Mouse (Mus musculus): Measurements from ENCODE around the gene Lrig1. TPM values are rescaled to one million over a fixed set of nuclear protein-coding genes. Genes with fewer than 3 reads are reported as not detected.
A peak's percentile ranks its signal among the peaks of the same experiment; 100 is the strongest.

Gene Lrig1
- polyA plus RNA-seq, 1 experiment = not detected

DNA sequence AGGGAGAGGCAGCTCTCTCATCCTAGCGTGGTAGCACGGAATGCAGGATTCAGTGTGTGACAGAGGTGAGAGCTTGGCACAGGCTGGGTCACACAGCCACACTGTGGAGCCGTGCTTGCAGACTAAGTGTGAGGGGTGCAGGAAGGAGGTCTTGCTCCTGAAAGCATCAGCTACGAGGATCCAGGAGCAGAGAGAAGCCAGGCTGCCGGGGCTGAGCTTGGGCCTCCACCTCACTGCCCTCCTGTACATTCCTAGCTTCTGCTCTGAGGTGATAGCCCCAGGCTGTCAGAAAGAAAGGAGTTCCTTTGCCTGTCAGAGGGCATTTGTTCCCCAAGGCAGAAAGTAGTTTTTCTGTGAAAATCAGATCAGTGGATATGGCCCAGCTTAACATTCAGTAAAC is 104.8 kb downstream of the Lrig1 start:
- no peak for TF ChIP-seq POLR2A (IDR thresholded peaks at IDR 0.05; ENCODE audit: insufficient read depth, low read depth, low read length)
- TF ChIP-seq CTCF (IDR thresholded peaks at IDR 0.05; ENCODE audit: insufficient read depth, low read depth, low read length) = no peak
- Histone ChIP-seq H3K4me3 (ENCODE audit: insufficient read depth, low read depth, low read length) (no peak overlapping the region), H3K4me1 (ENCODE audit: control insufficient read depth, insufficient read depth, low read length) (peaks cover 23% of the 10 kb centered on the region), H3K27ac (ENCODE audit: insufficient read depth, low read depth, low read length) (no peak overlapping the region)
- WGBS = 87% methylated on average over 5 of the region's 5 CpGs

DNA sequence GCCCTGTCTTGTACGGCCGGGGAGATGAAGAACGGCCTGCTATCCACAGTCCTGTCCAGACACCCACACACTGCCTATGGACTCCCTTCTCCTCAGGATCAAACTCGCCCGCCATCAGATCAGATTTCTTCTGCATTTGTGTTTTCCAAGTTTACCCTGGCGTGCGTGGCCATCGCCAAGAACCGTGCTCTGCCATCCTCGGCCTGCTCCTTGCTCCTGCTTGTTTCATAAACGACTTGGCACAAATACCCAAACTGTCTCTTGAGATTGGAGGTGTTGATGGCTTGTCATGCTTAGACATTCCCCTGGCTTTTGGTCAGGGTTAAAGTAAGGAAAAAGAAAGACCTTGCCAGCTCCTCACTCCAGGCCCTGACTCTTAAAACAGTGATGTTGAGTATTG is 105.2 kb downstream of the Lrig1 start:
- H3K4me1 ChIP-seq (ENCODE audit: control insufficient read depth, insufficient read depth, low read length) = peaks cover 23% of the 10 kb centered on the region
- no peak for TF ChIP-seq POLR2A (IDR thresholded peaks at IDR 0.05; ENCODE audit: insufficient read depth, low read depth, low read length)
- TF ChIP-seq CTCF (IDR thresholded peaks at IDR 0.05; ENCODE audit: insufficient read depth, low read depth, low read length) = no peak
- H3K4me3 ChIP-seq (ENCODE audit: insufficient read depth, low read depth, low read length) = no peak overlapping the region
- H3K27ac ChIP-seq (ENCODE audit: insufficient read depth, low read depth, low read length) = no peak overlapping the region
- WGBS = 90% methylated on average over 11 of the region's 11 CpGs

DNA sequence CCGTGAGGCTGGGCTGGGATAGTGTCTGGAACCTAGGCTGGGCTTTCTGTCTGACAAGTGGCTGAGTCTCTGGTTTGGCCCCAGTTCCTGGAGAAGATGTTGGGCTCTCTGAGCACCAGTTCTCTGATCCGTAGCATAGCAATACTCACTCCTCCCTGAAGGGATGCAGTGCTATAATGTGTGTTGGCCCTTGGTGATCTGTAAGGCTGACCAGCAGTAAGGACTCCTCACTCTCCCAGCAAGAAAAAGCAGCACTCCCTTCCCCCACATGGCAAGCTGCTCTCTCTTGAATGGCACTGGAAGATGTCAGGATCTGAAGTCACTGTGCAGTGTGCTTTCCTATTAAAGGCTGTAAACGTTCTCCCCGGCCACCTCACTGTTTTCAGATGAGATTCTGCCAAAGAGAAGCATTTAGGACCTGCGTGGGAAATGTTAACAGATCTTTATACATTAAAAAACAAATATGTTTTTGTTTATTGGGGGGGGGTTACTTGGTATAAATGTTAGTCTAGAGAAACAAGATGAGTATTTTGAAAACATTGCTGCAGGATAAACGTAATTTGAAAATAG is 105.8 kb downstream of the Lrig1 start:
- TF ChIP-seq POLR2A (IDR thresholded peaks at IDR 0.05; ENCODE audit: insufficient read depth, low read depth, low read length) = no peak
- TF ChIP-seq CTCF (IDR thresholded peaks at IDR 0.05; ENCODE audit: insufficient read depth, low read depth, low read length) = no peak
- H3K4me3 ChIP-seq (ENCODE audit: insufficient read depth, low read depth, low read length) = no peak overlapping the region
- H3K27ac ChIP-seq (ENCODE audit: insufficient read depth, low read depth, low read length) = no peak overlapping the region
- 78% methylated on average over 6 of the region's 6 CpGs for WGBS
- peaks cover 23% of the 10 kb centered on the region for H3K4me1 ChIP-seq (ENCODE audit: control insufficient read depth, insufficient read depth, low read length)

DNA sequence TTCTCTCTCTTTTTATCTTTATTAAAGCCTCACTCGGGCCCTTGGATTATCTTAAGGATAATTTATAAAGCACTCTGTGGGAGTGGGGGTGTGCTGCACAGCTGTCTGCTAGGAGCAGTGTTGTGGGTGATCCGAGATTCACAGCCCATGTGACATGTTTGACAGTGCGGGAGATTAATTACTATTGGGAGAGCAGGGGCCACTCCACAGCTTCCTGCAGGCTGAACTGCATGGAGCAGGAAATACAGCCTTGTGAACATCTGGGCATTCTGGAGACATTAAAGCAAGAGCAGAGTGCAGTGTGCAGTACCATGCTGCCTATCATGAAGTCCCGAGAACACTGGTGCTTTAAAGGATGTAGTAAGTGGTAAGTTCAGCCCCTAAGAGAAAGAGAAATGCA is 107.2 kb downstream of the Lrig1 start:
- WGBS = 18% methylated on average over 4 of the region's 4 CpGs
- no peak overlapping the region for H3K4me3 ChIP-seq (ENCODE audit: insufficient read depth, low read depth, low read length)
- H3K4me1 ChIP-seq (ENCODE audit: control insufficient read depth, insufficient read depth, low read length) = peaks cover 17% of the 10 kb centered on the region
- H3K27ac ChIP-seq (ENCODE audit: insufficient read depth, low read depth, low read length) = no peak overlapping the region
- TF ChIP-seq CTCF (IDR thresholded peaks at IDR 0.05; ENCODE audit: insufficient read depth, low read depth, low read length) = no peak
- TF ChIP-seq POLR2A (IDR thresholded peaks at IDR 0.05; ENCODE audit: insufficient read depth, low read depth, low read length) = no peak

DNA sequence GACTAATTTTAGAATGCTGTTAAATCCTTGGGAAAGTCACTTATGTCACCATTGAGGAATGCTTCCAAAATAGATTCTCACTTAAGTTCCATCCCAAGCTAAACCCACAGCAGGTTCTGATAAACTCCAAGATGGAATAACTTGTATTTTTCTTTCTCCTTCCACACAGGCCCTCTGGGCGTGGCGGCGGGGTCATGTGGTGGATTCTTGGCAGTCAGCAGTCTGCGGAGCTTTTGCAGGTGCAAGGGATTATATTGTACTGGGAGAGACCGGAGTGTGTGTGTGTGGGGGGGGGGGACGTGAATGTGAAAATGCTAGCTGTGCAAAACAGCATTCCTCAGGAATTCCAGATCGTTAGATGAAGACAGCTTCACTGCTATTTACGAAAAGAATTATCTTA is 107.7 kb downstream of the Lrig1 start:
- no peak overlapping the region for H3K4me3 ChIP-seq (ENCODE audit: insufficient read depth, low read depth, low read length)
- H3K27ac ChIP-seq (ENCODE audit: insufficient read depth, low read depth, low read length) = no peak overlapping the region
- no peak for TF ChIP-seq CTCF (IDR thresholded peaks at IDR 0.05; ENCODE audit: insufficient read depth, low read depth, low read length)
- no peak for TF ChIP-seq POLR2A (IDR thresholded peaks at IDR 0.05; ENCODE audit: insufficient read depth, low read depth, low read length)
- peaks cover 15% of the 10 kb centered on the region for H3K4me1 ChIP-seq (ENCODE audit: control insufficient read depth, insufficient read depth, low read length)
- 24% methylated on average over 8 of the region's 8 CpGs for WGBS

DNA sequence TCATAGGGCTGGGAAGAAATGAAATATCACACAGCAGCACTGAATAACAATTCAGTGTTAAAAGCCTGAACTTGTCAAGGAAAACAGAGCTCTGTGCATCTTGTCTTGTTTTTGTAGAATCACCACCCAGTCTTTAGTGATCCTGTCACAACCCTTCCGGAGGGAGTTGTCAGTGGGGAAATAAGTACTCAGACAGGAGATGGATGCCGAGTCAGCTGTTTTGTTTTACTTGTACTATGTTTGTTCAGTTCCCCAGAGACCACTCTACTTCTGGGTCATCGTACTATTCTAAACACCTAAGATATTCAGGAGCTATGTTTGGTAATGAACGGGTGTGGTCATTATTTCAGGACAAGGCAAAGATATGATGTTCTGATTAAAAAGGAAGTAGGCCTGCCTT is 111.6 kb downstream of the Lrig1 start:
- H3K4me1 ChIP-seq (ENCODE audit: control insufficient read depth, insufficient read depth, low read length) = peaks cover 5% of the 10 kb centered on the region; the same call in 1 of the 2 replicates
- TF ChIP-seq POLR2A (IDR thresholded peaks at IDR 0.05; ENCODE audit: insufficient read depth, low read depth, low read length) (no peak), CTCF (IDR thresholded peaks at IDR 0.05; ENCODE audit: insufficient read depth, low read depth, low read length) (no peak)
- H3K4me3 ChIP-seq (ENCODE audit: insufficient read depth, low read depth, low read length) = no peak overlapping the region
- no peak overlapping the region for H3K27ac ChIP-seq (ENCODE audit: insufficient read depth, low read depth, low read length)
- WGBS = 85% methylated on average over 4 of the region's 4 CpGs

DNA sequence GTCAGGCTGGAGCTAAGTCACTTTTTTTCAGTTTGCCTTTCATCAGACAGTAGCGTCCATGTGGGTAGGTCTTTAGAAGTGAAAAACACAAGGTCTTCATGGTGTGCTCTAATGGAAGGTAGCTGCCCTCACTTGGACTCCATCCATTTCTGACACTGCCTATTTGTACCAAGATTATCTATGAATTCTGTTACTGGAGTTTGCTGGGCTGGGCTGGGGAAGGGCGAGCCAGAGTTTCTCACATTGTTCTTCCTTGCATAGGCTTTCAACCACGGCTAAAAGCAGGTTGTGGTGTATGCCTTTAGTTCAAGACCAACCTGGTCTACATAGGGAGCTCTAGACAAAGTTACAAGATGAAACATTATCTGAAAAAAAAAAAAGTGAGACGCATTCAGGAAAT is 115.0 kb downstream of the Lrig1 start:
- peaks cover 2% of the 10 kb centered on the region; the same call in 1 of the 2 replicates for H3K4me1 ChIP-seq (ENCODE audit: control insufficient read depth, insufficient read depth, low read length)
- H3K4me3 ChIP-seq (ENCODE audit: insufficient read depth, low read depth, low read length) = no peak overlapping the region
- no peak overlapping the region for H3K27ac ChIP-seq (ENCODE audit: insufficient read depth, low read depth, low read length)
- TF ChIP-seq CTCF (IDR thresholded peaks at IDR 0.05; ENCODE audit: insufficient read depth, low read depth, low read length) = no peak
- no peak for TF ChIP-seq POLR2A (IDR thresholded peaks at IDR 0.05; ENCODE audit: insufficient read depth, low read depth, low read length)
- WGBS = 91% methylated on average over 4 of the region's 4 CpGs

DNA sequence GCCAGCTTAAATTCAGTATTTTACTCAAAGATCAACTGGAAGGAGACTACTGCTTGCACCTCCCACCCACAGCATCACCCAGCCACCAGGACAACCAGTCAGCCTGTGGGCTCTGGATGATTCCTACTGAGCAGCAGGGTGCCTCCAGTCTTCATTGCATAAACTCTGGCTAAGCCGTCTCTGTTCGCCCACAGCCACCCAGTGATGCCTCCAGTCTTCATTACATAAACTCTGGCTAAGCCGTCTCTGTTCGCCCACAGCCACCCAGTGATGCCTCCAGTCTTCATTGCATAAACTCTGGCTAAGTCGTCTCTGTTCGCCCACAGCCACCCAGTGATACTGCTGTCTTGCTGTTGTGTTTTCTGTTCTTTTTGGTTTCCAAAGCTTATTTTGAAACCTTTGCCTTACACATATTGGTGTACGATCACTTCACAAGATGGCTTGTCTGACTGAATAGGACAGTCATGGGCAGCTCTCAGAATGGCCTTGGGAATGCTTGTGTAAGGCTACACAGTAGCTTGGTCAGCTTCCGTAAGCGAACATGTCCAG is 115.7 kb downstream of the Lrig1 start:
- 52% methylated on average over 9 of the region's 9 CpGs for WGBS
- H3K27ac ChIP-seq (ENCODE audit: insufficient read depth, low read depth, low read length) = peak overlapping the region; percentile 42; the same call in 1 of the 2 replicates
- TF ChIP-seq CTCF (IDR thresholded peaks at IDR 0.05; ENCODE audit: insufficient read depth, low read depth, low read length) = no peak
- TF ChIP-seq POLR2A (IDR thresholded peaks at IDR 0.05; ENCODE audit: insufficient read depth, low read depth, low read length) = no peak

DNA sequence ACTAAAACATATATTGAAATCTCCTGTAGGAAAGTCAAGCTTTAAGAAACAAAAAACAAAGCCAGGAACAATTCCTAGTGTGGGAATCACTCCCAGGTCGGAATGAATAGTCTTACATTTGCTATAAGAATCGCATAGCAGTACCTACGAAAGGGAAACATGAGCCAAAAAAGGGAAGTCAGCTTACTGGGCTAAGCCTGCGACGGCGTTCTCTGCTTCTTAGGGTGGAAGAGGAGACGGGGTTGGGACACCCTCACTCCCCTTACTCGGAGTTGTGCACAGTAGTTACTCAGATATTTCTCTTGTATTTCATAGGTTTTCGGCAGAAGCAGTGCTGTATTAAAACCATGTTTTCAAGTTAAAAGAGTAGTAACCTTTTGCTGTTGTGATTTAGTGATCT is 117.9 kb downstream of the Lrig1 start:
- Histone ChIP-seq H3K27ac (ENCODE audit: insufficient read depth, low read depth, low read length) (no peak overlapping the region), H3K4me3 (ENCODE audit: insufficient read depth, low read depth, low read length) (no peak overlapping the region), H3K4me1 (ENCODE audit: control insufficient read depth, insufficient read depth, low read length) (peaks cover 2% of the 10 kb centered on the region; the same call in 1 of the 2 replicates)
- 83% methylated on average over 9 of the region's 9 CpGs for WGBS
- TF ChIP-seq CTCF (IDR thresholded peaks at IDR 0.05; ENCODE audit: insufficient read depth, low read depth, low read length) (no peak), POLR2A (IDR thresholded peaks at IDR 0.05; ENCODE audit: insufficient read depth, low read depth, low read length) (no peak)

More for the DNA sequence above, 115.7 kb downstream of the Lrig1 start:
- Histone ChIP-seq H3K4me3 (ENCODE audit: insufficient read depth, low read depth, low read length) (no peak overlapping the region), H3K4me1 (ENCODE audit: control insufficient read depth, insufficient read depth, low read length) (peaks cover 2% of the 10 kb centered on the region; the same call in 1 of the 2 replicates)
